Mouse (Mus musculus): ENCODE results near the gene Flt4. TPM values are rescaled to one million over a fixed set of nuclear protein-coding genes. Genes with fewer than 3 reads are reported as not detected.

Gene Flt4
- polyA plus RNA-seq, 1 experiment from 2014 or later = 4.5 TPM

DNA sequence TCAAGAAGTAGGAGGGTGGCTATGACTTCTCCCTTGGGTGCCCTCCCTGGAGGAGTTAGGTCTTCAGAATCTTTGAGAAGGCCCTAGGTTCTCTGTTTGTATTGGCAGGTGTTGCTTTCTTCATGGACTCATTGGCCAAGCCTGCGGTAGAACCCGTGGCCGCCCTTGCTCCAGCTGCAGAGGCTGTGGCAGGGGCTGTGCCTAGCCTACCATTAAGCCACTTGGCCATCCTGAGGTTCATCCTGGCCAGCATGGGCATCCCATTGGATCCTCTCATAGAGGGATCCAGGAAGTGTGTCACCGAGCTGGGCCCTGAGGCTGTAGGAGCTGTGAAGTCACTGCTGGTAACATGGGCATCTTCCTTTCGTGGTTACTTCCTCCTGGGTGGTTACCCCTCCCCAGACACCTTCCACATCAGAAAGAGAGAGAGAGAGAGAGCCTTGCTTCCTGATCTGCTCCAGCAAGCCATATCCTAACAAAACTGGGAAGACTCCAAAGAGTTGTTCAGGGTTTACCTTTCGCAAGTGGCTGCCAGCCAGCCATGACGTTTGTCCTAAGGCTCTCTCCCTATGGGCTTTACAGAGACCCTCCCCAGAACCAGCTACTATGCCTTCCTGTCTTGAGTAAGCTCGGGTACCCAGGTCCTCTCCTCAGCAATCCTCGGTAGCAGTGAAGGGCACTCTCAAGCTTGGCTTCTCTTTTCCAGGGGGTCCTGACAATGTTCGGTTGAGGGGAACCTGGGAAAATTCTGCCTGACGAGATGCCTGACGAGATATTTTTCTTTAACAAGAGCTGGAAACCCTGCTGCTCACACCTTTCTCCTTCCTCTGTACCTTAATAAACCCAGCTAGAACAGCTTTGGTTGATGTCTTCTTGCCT is 55.4 kb downstream of the Flt4 start:
- peak; percentile 49; the same call in 1 of the 2 replicates for ATAC-seq
- H3K27me3 ChIP-seq (replicated peaks) = no peaks in the 10 kb centered on the region

DNA sequence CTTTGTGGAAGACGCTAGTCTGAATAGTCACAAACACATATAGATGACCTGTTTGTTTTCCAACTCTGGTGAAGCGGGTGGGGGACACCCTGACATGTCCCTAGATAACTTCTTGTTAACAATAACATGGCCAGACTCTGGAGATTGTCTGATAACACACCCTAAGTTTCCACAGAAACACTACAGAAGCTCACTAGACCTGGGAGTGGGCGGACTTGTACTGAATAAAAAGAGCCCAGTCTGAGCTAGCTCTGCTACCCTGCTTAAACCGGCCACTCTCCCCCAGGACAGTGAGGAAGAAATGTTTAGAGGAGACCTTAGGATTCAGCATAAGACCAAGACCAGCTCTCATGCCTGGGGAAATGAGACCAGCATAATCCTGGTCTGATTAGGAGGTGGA is 56.4 kb downstream of the Flt4 start:
- no peak for ATAC-seq
- Histone ChIP-seq H3K27ac (no peak overlapping the region), H3K4me2 (replicated peaks) (no peak overlapping the region), H3K4me1 (replicated peaks) (no peaks in the 10 kb centered on the region), H3K9ac (no peak overlapping the region), H3K27me3 (replicated peaks) (no peaks in the 10 kb centered on the region), H3K4me3 (replicated peaks) (no peak overlapping the region), H3K36me3 (0 out of 2 replicates have a peak, but pooled peaks cover 4% of the 10 kb centered on the region), H3K9me3 (no peaks in the 10 kb centered on the region)
- WGBS = 73% methylated on average over 4 of the region's 4 CpGs

More for the DNA sequence above, 55.4 kb downstream of the Flt4 start:
- Histone ChIP-seq H3K36me3 (0 out of 2 replicates have a peak, but pooled peaks cover 4% of the 10 kb centered on the region), H3K9me3 (no peaks in the 10 kb centered on the region), H3K27ac (no peak overlapping the region), H3K4me1 (replicated peaks) (no peaks in the 10 kb centered on the region), H3K4me2 (replicated peaks) (no peak overlapping the region), H3K4me3 (replicated peaks) (no peak overlapping the region), H3K9ac (no peak overlapping the region)
- WGBS = 78% methylated on average over 12 of the region's 12 CpGs

DNA sequence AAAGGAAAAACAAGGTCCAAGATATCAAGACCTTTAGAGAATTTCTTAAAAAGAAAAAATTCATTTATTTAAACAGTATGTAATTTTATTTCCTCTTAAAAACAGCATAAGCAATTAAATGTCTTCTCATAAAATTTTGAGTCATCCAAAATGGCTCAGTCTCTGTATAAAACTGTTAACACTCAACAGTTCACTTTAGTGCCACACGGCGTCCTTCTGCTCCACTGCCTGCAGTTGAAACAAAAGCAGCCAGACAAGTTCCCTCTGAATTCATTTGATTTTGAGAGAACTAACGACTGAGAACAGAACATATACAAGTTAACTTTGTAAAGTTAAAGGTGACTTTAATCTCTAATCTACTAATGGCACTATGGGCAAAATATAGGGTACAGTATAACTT is 64.4 kb downstream of the Flt4 start:
- 83% methylated on average over 3 of the region's 3 CpGs for WGBS
- no peak overlapping the region for H3K9ac ChIP-seq
- H3K4me1 ChIP-seq (replicated peaks) = no peaks in the 10 kb centered on the region
- no peak overlapping the region for H3K27ac ChIP-seq
- H3K4me3 ChIP-seq (replicated peaks) = no peak overlapping the region
- no peak for ATAC-seq
- peaks cover 11% of the 10 kb centered on the region; the same call in 1 of the 2 replicates for H3K36me3 ChIP-seq
- H3K9me3 ChIP-seq = no peaks in the 10 kb centered on the region
- H3K4me2 ChIP-seq (replicated peaks) = no peak overlapping the region
- H3K27me3 ChIP-seq (replicated peaks) = no peaks in the 10 kb centered on the region

DNA sequence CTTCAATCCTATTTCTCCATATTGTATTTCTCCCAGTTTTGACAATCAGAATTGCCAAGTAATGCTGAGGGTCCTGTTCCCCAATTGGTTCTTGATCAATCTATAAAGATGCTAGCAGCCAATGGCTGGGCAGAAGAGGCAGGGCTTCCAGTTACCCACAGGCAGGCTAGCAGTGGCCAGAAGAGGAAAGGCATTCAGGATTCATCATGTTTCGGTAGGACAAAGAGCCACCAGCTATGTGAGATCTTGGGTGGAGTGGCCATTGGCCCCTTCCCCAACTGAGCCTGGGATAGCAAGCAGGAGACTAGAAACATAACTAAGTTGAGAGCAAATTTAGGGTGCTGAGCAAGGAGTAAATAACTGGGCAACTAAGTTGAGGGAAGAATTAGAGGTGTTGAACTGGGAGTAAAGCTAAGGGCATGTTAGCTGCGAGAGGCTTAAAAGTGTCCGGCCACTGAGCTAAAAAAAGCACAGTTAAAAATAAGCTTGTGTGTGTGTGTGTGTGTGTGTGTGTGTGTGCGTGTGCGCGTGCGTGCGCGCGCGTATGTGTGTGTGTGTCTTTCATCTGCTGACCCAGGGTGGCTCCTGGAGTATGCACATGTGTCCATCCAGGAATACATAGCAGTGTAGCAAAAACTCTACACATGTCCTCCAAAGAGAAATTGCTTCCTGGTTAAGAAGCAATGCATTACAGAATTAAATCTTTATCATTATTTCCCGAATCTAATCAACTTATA is 75.3 kb downstream of the Flt4 start:
- Histone ChIP-seq H3K36me3 (peaks cover 34% of the 10 kb centered on the region), H3K9ac (no peak overlapping the region), H3K27ac (no peak overlapping the region), H3K4me3 (replicated peaks) (no peak overlapping the region), H3K9me3 (no peaks in the 10 kb centered on the region), H3K4me1 (replicated peaks) (no peaks in the 10 kb centered on the region), H3K4me2 (replicated peaks) (no peak overlapping the region), H3K27me3 (replicated peaks) (no peaks in the 10 kb centered on the region)
- ATAC-seq = no peak
- WGBS = 92% methylated on average over 12 of the region's 12 CpGs

DNA sequence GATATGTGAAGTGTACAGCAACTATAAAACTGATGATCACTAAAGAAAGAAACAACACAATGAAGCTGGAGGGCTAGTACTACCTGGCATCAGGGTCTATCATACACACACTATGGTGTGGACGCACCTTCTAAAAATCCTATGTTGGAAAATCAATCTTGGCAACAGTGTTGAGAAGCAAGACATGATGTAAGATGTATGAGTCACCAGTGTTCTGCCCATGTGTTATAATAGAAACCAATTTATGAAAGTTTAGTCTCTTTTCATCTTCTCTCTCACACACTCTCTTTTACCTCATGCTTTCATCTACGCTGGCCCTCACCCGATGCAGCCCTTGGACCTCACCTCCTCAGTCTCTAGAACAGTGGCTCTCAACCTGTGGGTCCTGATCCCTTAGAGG is 86.0 kb downstream of the Flt4 start:
- Histone ChIP-seq H3K9me3 (no peaks in the 10 kb centered on the region), H3K9ac (no peak overlapping the region), H3K27me3 (replicated peaks) (no peaks in the 10 kb centered on the region), H3K4me2 (replicated peaks) (no peak overlapping the region), H3K36me3 (peaks cover 13% of the 10 kb centered on the region; the same call in 1 of the 2 replicates), H3K4me1 (replicated peaks) (no peaks in the 10 kb centered on the region), H3K4me3 (replicated peaks) (no peak overlapping the region), H3K27ac (no peak overlapping the region)
- 93% methylated on average over 3 of the region's 3 CpGs for WGBS
- no peak for ATAC-seq

DNA sequence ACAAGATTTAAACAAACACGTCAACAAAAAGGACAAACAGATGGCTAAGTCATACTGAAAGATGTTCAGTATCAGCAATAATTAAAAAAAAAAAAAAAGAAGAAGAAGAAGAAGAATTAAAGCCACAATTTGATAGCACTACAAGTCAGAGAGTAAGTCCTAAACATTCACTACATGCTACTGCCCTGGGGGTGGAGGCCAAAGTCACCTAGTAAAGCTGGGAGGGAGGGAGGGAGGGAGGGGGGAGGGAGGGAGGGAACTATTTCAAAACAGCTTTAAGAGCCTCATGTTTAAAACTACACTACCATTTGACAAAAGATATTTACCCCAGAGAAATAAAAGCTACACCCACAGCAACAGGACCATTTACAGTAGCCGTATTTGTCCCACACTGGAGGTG is 86.6 kb downstream of the Flt4 start:
- 78% methylated on average over 2 of the region's 2 CpGs for WGBS
- no peaks in the 10 kb centered on the region for H3K9me3 ChIP-seq
- H3K9ac ChIP-seq = no peak overlapping the region
- no peaks in the 10 kb centered on the region for H3K27me3 ChIP-seq (replicated peaks)
- peaks cover 10% of the 10 kb centered on the region; the same call in 1 of the 2 replicates for H3K36me3 ChIP-seq
- no peak for ATAC-seq
- no peak overlapping the region for H3K27ac ChIP-seq
- no peak overlapping the region for H3K4me2 ChIP-seq (replicated peaks)
- no peaks in the 10 kb centered on the region for H3K4me1 ChIP-seq (replicated peaks)
- H3K4me3 ChIP-seq (replicated peaks) = no peak overlapping the region

DNA sequence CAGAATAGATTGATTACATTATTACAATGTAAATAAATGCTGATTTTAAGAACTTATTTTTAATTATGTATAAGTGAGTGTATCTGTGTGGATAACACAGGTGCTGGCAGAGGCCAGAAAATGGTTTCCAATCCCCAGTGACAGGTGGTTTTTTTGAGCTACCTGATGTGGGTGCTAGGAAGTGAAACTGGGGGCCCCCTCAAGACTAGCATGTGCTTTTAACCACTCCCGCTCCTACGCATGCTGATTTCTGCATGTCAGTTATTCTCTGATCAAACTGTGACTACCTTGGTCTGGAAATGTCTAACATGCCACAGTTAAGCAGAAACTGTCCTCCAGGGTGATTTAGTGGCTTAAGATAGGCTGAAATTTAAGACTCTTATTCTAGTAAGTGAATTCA is 87.4 kb downstream of the Flt4 start:
- no peaks in the 10 kb centered on the region for H3K9me3 ChIP-seq
- H3K4me2 ChIP-seq (replicated peaks) = no peak overlapping the region
- H3K27ac ChIP-seq = no peak overlapping the region
- no peaks in the 10 kb centered on the region for H3K4me1 ChIP-seq (replicated peaks)
- no peak for ATAC-seq
- H3K4me3 ChIP-seq (replicated peaks) = no peak overlapping the region
- H3K9ac ChIP-seq = no peak overlapping the region
- H3K27me3 ChIP-seq (replicated peaks) = no peaks in the 10 kb centered on the region
- 99% methylated on average over 2 of the region's 2 CpGs for WGBS
- peaks cover 14% of the 10 kb centered on the region; the same call in 1 of the 2 replicates for H3K36me3 ChIP-seq

DNA sequence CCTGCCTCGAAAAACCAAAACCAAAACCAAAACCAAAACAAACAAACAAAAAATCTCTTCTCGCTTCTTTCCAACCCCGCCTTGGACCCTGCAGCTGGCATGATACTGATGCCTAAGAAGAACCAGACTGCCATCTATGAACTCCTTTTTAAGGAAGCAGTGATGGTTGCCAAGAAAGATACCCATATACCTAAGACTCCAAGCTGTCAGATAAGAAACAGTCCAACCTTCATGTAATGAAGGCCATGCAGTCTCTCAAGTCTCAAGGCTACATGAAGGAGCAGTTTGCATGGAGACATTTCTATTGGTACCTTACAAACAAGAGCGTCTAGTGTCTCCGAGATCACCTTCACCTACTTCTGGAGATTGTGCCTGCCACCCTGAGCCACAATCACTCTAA is 88.7 kb downstream of the Flt4 start:
- peaks cover 24% of the 10 kb centered on the region; the same call in 1 of the 2 replicates for H3K36me3 ChIP-seq

DNA sequence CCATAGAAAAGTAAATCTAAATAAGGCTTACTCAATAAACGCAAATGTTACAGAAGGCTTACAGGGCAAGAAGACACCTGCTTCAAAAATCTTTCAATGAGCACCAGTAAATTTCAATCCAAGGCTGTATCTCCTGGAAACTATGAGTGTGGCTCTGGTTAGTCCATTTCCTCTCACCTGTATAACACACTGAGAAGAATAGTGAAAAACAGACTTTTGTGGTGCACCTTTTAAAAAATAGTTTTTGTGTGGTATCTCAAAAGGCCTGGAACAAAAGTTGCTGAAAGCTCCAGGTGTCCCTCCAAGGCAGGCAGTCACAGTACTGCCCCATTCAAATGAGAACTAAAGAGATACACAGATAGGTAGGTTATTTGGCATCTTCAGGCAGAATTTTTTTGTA is 90.0 kb downstream of the Flt4 start:
- Histone ChIP-seq H3K4me3 (replicated peaks) (no peak overlapping the region), H3K9me3 (no peaks in the 10 kb centered on the region), H3K27ac (no peak overlapping the region), H3K36me3 (peaks cover 22% of the 10 kb centered on the region; the same call in 1 of the 2 replicates), H3K4me1 (replicated peaks) (no peaks in the 10 kb centered on the region), H3K4me2 (replicated peaks) (no peak overlapping the region), H3K27me3 (replicated peaks) (no peaks in the 10 kb centered on the region), H3K9ac (no peak overlapping the region)
- 93% methylated on average over 1 of the region's 1 CpGs for WGBS
- no peak for ATAC-seq

More for the DNA sequence above, 88.7 kb downstream of the Flt4 start:
- Histone ChIP-seq H3K4me2 (replicated peaks) (no peak overlapping the region), H3K9me3 (no peaks in the 10 kb centered on the region), H3K27ac (no peak overlapping the region), H3K4me3 (replicated peaks) (no peak overlapping the region), H3K9ac (no peak overlapping the region), H3K4me1 (replicated peaks) (no peaks in the 10 kb centered on the region), H3K27me3 (replicated peaks) (no peaks in the 10 kb centered on the region)
- 93% methylated on average over 5 of the region's 5 CpGs for WGBS
- no peak for ATAC-seq

DNA sequence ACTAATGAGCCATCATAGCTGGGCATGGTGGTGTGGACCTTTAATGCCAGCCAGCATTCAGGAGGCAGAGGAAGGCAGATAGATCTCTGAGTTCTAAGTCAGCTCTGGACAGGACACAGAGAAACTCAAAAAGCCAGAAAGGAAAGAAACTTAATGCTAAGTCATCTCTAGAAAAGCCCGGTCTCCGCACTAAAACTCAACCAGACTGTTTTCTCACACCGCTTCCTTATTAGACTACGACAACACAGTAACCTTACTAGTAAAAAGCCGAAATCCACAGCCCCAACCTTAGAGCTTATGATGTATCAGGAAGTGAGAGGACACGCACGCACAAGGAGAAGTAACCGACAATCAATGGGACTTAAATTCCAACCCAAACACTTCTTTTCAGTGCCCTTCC is 93.0 kb downstream of the Flt4 start:
- Histone ChIP-seq H3K27me3 (replicated peaks) (no peaks in the 10 kb centered on the region), H3K9ac (no peak overlapping the region), H3K9me3 (no peaks in the 10 kb centered on the region), H3K36me3 (peaks cover 22% of the 10 kb centered on the region; the same call in 1 of the 2 replicates), H3K4me2 (replicated peaks) (no peak overlapping the region), H3K27ac (no peak overlapping the region), H3K4me3 (replicated peaks) (no peak overlapping the region), H3K4me1 (replicated peaks) (no peaks in the 10 kb centered on the region)
- no peak for ATAC-seq
- WGBS = 98% methylated on average over 8 of the region's 8 CpGs
